Mouse (Mus musculus) lung, embryonic 15.5 days (tissue): Measurements from ENCODE around the gene G0s2. TPM values are rescaled to one million over a fixed set of nuclear protein-coding genes. Genes with fewer than 3 reads are reported as not detected.
"Not testable (repeated sequence)": the region's sequence is repeated elsewhere in the genome, so short reads cannot be mapped to it uniquely, and the experiment has no call there.

ENCODE experiments used
- ATAC-seq: fragments of 200-750 bp; cut with Nextera tagmentation; 2 replicates; pipeline ENCODE4 v1.8.0; 2017; ENCODE audit warnings: moderate number of reproducible peaks, borderline replicate concordance; ENCODE audit not compliant: low FRiP score, low TSS enrichment; ENCODE audit errors: extremely low read depth
- H3K27ac ChIP-seq: fragments of 300-500 bp; sonication (generic); 2 replicates; pipeline ENCODE4 v1.5.1; 2015; ENCODE audit warnings: moderate library complexity, mild to moderate bottlenecking, inconsistent platforms
- H3K27me3 ChIP-seq: fragments of 300-500 bp; sonication (generic); 2 replicates; pipeline ENCODE4 v1.6.1; 2015; ENCODE audit warnings: inconsistent platforms
- H3K36me3 ChIP-seq: fragments of 300-500 bp; sonication (generic); 2 replicates; pipeline ENCODE4 v1.6.1; 2015; ENCODE audit warnings: inconsistent platforms
- H3K4me1 ChIP-seq: fragments of 300-500 bp; sonication (generic); 2 replicates; pipeline ENCODE4 v1.6.1; 2015; ENCODE audit warnings: inconsistent platforms
- H3K4me2 ChIP-seq: fragments of 300-500 bp; sonication (generic); 2 replicates; pipeline ENCODE4 v1.6.1; 2015; ENCODE audit warnings: inconsistent platforms, mild to moderate bottlenecking, moderate library complexity
- H3K4me3 ChIP-seq: fragments of 300-500 bp; sonication (generic); 2 replicates; pipeline ENCODE4 v1.5.1; 2015; ENCODE audit warnings: mild to moderate bottlenecking, inconsistent platforms
- H3K9ac ChIP-seq: fragments of 300-500 bp; sonication (generic); 2 replicates; pipeline ENCODE4 v1.6.1; 2015; ENCODE audit warnings: inconsistent platforms
- H3K9me3 ChIP-seq: fragments of 300-500 bp; sonication (generic); 2 replicates; pipeline ENCODE4 v1.6.1; 2016; ENCODE audit warnings: inconsistent platforms
- WGBS: fragments of 180-500 bp; shearing (Covaris S2); methylation state at CpG from one replicate; pipeline ENCODE4 v1.1.7; 2015; 5-methylcytosine and 5-hydroxymethylcytosine counted together
- polyA plus RNA-seq: library from polyadenylated mRNA; unstranded; fragments of >200 nt; fragmentation: Nextera tagmentation; extraction: Ambion mirVana; gene quantifications from 2 replicates; pipeline ENCODE4 v1.2.1, GENCODE M21; 2015

The G0s2 gene
- polyA plus RNA-seq, 1 experiment from 2014 or later, result 169 TPM

- no peak for ATAC-seq
- H3K9me3 ChIP-seq, result no peaks in the 10 kb centered on the region
Observed at GRCm38 (mm10) chr1:193263026-193263907, 9.8 kb downstream of the G0s2 start.

GRCm38 (mm10) chr1:193261897-193262548 is 11.0 kb downstream of the G0s2 start:
- no peak overlapping the region for H3K4me3 ChIP-seq
- no peaks in the 10 kb centered on the region for H3K27me3 ChIP-seq
- H3K4me2 ChIP-seq, result no peak overlapping the region
- peaks cover 30% of the 10 kb centered on the region for H3K4me1 ChIP-seq
- ATAC-seq, result peak; percentile 84
- H3K36me3 ChIP-seq, result no peaks in the 10 kb centered on the region
- H3K27ac ChIP-seq, result peak overlapping the region; percentile 84
- H3K9me3 ChIP-seq, result no peaks in the 10 kb centered on the region
- H3K9ac ChIP-seq, result no peak overlapping the region
- 43% methylated on average over 7 of the region's 7 CpGs for WGBS

More at GRCm38 (mm10) chr1:193263026-193263907, 9.8 kb downstream of the G0s2 start:
- WGBS, result 64% methylated on average over 8 of the region's 8 CpGs
- H3K9ac ChIP-seq, result no peak overlapping the region
- H3K36me3 ChIP-seq, result no peaks in the 10 kb centered on the region
- H3K27me3 ChIP-seq, result no peaks in the 10 kb centered on the region
- peak overlapping the region; percentile 23; the same call in 1 of the 2 replicates for H3K4me2 ChIP-seq
- H3K4me1 ChIP-seq, result peaks cover 27% of the 10 kb centered on the region
- no peak overlapping the region for H3K4me3 ChIP-seq
- peak overlapping the region; percentile 84 for H3K27ac ChIP-seq

GRCm38 (mm10) chr1:193259559-193259958 is 13.5 kb downstream of the G0s2 start:
- peaks cover 47% of the 10 kb centered on the region for H3K4me1 ChIP-seq
- no peak overlapping the region for H3K27ac ChIP-seq
- no peaks in the 10 kb centered on the region for H3K9me3 ChIP-seq
- WGBS, result 71% methylated on average over 9 of the region's 9 CpGs
- no peaks in the 10 kb centered on the region for H3K27me3 ChIP-seq
- no peak overlapping the region for H3K4me2 ChIP-seq
- no peaks in the 10 kb centered on the region for H3K36me3 ChIP-seq
- no peak overlapping the region for H3K9ac ChIP-seq
- H3K4me3 ChIP-seq, result no peak overlapping the region
- no peak for ATAC-seq

GRCm38 (mm10) chr1:193256621-193257098 is 16.4 kb downstream of the G0s2 start:
- Histone ChIP-seq H3K9me3 (no peaks in the 10 kb centered on the region), H3K4me2 (no peak overlapping the region), H3K27me3 (no peaks in the 10 kb centered on the region), H3K4me1 (peaks cover 24% of the 10 kb centered on the region), H3K4me3 (no peak overlapping the region), H3K27ac (peak overlapping the region; percentile 80), H3K36me3 (no peaks in the 10 kb centered on the region), H3K9ac (no peak overlapping the region)
- WGBS, result 24% methylated on average over 5 of the region's 5 CpGs
- ATAC-seq, result peak; percentile 53

GRCm38 (mm10) chr1:193256289-193256577 is 16.8 kb downstream of the G0s2 start:
- peak overlapping the region; percentile 80 for H3K27ac ChIP-seq
- no peaks in the 10 kb centered on the region for H3K27me3 ChIP-seq
- no peak overlapping the region for H3K4me3 ChIP-seq
- no peak overlapping the region for H3K4me2 ChIP-seq
- no peaks in the 10 kb centered on the region for H3K9me3 ChIP-seq
- H3K9ac ChIP-seq, result no peak overlapping the region
- ATAC-seq, result peak; percentile 45; the same call in 1 of the 2 replicates
- H3K36me3 ChIP-seq, result no peaks in the 10 kb centered on the region
- peaks cover 20% of the 10 kb centered on the region for H3K4me1 ChIP-seq

- no peaks in the 10 kb centered on the region for H3K9me3 ChIP-seq
- peak; percentile 15; the same call in 1 of the 2 replicates for ATAC-seq
- no peaks in the 10 kb centered on the region for H3K36me3 ChIP-seq
- 0 out of 2 replicates have a peak overlapping the region, but pooled peaks have one; percentile 80 for H3K27ac ChIP-seq
- no peak overlapping the region for H3K4me2 ChIP-seq
- H3K27me3 ChIP-seq, result no peaks in the 10 kb centered on the region
- no peak overlapping the region for H3K4me3 ChIP-seq
- WGBS, result 23% methylated on average over 3 of the region's 3 CpGs
- peaks cover 20% of the 10 kb centered on the region for H3K4me1 ChIP-seq
- no peak overlapping the region for H3K9ac ChIP-seq
Observed at GRCm38 (mm10) chr1:193255488-193256288, 17.3 kb downstream of the G0s2 start.

- Histone ChIP-seq H3K9me3 (no peaks in the 10 kb centered on the region), H3K4me3 (no peak overlapping the region), H3K36me3 (no peaks in the 10 kb centered on the region), H3K9ac (no peak overlapping the region), H3K4me2 (no peak overlapping the region), H3K4me1 (peaks cover 20% of the 10 kb centered on the region), H3K27ac (no peak overlapping the region), H3K27me3 (no peaks in the 10 kb centered on the region)
- ATAC-seq, result no peak
- WGBS, result 23% methylated on average over 8 of the region's 8 CpGs
Observed at GRCm38 (mm10) chr1:193255032-193255431, 18.0 kb downstream of the G0s2 start.

- peaks cover 20% of the 10 kb centered on the region for H3K4me1 ChIP-seq
- H3K4me2 ChIP-seq, ATAC-seq, H3K9me3 ChIP-seq, H3K9ac ChIP-seq, H3K4me3 ChIP-seq, H3K27me3 ChIP-seq, H3K27ac ChIP-seq, H3K36me3 ChIP-seq: not testable (repeated sequence)
- 64% methylated on average over 3 of the region's 3 CpGs for WGBS
Observed at GRCm38 (mm10) chr1:193253895-193254294, 19.1 kb downstream of the G0s2 start.

GRCm38 (mm10) chr1:193252616-193253015 is 20.4 kb downstream of the G0s2 start:
- Histone ChIP-seq H3K9me3 (no peaks in the 10 kb centered on the region), H3K4me1 (peaks cover 20% of the 10 kb centered on the region), H3K36me3 (no peaks in the 10 kb centered on the region), H3K9ac (no peak overlapping the region), H3K27ac (no peak overlapping the region), H3K4me3 (no peak overlapping the region), H3K27me3 (no peaks in the 10 kb centered on the region), H3K4me2 (no peak overlapping the region)
- no peak for ATAC-seq
- WGBS, result 19% methylated on average over 5 of the region's 5 CpGs

GRCm38 (mm10) chr1:193251386-193251785 is 21.6 kb downstream of the G0s2 start:
- H3K4me2 ChIP-seq, result no peak overlapping the region
- ATAC-seq, result no peak
- no peak overlapping the region for H3K4me3 ChIP-seq
- H3K9me3 ChIP-seq, result no peaks in the 10 kb centered on the region
- no peaks in the 10 kb centered on the region for H3K36me3 ChIP-seq
- H3K27me3 ChIP-seq, result no peaks in the 10 kb centered on the region
- no peak overlapping the region for H3K9ac ChIP-seq
- 76% methylated on average over 7 of the region's 7 CpGs for WGBS
- H3K4me1 ChIP-seq, result peaks cover 11% of the 10 kb centered on the region
- H3K27ac ChIP-seq, result no peak overlapping the region

- H3K9me3 ChIP-seq, result no peaks in the 10 kb centered on the region
- no peaks in the 10 kb centered on the region for H3K36me3 ChIP-seq
- H3K4me1 ChIP-seq, result 0 out of 2 replicates have a peak, but pooled peaks cover 2% of the 10 kb centered on the region
- no peaks in the 10 kb centered on the region for H3K27me3 ChIP-seq
- no peak overlapping the region for H3K4me3 ChIP-seq
- no peak for ATAC-seq
- 59% methylated on average over 2 of the region's 2 CpGs for WGBS
- no peak overlapping the region for H3K9ac ChIP-seq
- H3K4me2 ChIP-seq, result no peak overlapping the region
- H3K27ac ChIP-seq, result no peak overlapping the region
Observed at GRCm38 (mm10) chr1:193250026-193250425, 23.0 kb downstream of the G0s2 start.
